Mouse (Mus musculus) right cerebral cortex, adult 18-20 months (tissue): ENCODE measurements around the gene Arhgap18.

ENCODE experiments used
- DNase-seq: peaks from one replicate; pipeline ENCODE4 v3.0.0; 2022; ENCODE audit warnings: mixed read lengths

The Arhgap18 gene

DNA sequence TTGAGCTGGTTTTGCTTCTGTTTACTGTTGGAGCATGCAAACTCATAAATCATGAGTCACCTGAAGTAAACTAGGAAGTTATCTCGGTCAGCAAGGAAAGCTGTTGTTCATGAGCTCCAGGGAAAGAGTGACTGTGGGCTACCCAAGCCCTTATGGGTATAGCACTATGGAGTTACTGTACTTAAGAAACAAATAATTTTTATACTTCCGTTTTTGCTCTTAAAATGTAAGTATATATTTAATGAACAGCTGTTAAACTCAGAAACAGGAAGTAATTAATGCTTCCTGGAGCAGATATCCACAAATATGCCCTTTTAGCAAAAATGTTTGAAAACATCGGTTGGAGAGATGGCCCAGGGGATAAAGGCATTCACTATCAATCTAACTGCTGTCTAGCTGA lies 27.4 kb downstream of the Arhgap18 start:
- no peak for DNase-seq

DNA sequence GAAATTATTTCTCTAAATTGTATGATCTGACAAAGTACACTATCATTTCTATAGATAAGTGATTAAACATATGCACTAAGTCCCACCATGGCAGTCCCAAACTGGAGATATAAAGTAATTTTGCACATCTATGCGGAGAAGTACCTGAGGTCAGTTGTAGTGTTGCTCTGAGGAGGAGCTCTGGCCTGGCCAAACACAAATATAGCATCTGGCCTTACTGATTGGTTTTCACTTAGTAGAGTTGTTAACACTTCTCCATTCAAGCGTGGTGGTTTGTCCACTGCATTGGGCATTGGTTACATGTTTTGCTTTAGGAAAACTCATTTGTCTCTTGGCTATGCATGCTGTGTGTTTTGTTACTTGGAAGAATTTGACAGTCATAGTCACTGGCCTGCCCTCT lies 36.5 kb downstream of the Arhgap18 start:
- no peak for DNase-seq

DNA sequence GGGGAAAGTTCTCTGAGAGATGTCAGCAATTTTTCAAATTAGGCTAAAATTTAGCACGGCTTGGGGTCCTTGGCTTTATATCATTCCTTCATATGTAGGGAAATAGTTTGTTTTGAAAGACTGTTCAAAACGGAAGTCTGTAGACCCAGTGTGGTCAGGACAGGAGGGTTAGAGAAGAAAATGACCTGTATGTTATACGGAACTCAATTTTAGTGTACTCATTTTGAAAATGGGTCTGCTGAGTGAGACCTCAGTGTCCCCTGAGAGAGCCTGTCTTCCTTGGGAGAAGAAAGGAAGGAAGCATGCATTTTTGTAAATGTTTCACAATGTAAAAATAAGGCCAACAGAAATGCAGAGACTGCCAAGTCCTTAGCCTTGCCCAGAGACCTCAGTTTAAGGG lies 38.6 kb downstream of the Arhgap18 start:
- DNase-seq: no peak

DNA sequence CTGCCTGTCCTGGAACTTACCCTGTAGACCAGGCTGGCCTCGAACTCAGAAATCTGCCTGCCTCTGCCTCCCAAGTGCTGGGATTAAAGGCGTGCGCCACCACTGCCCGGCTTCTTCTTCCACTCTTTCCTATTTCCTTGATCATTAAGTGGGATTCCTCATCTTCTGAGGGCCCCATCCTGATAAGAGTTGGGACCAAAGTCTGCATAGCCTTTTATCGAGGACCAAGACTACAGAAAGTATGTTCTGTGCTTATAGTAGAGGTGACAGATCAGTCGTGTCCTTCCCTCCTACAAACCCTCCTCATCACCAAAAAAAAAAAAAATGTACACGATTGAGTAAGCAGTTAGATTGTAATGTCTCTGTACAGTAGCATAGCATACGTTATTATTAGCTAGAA lies 39.8 kb downstream of the Arhgap18 start:
- no peak for DNase-seq

DNA sequence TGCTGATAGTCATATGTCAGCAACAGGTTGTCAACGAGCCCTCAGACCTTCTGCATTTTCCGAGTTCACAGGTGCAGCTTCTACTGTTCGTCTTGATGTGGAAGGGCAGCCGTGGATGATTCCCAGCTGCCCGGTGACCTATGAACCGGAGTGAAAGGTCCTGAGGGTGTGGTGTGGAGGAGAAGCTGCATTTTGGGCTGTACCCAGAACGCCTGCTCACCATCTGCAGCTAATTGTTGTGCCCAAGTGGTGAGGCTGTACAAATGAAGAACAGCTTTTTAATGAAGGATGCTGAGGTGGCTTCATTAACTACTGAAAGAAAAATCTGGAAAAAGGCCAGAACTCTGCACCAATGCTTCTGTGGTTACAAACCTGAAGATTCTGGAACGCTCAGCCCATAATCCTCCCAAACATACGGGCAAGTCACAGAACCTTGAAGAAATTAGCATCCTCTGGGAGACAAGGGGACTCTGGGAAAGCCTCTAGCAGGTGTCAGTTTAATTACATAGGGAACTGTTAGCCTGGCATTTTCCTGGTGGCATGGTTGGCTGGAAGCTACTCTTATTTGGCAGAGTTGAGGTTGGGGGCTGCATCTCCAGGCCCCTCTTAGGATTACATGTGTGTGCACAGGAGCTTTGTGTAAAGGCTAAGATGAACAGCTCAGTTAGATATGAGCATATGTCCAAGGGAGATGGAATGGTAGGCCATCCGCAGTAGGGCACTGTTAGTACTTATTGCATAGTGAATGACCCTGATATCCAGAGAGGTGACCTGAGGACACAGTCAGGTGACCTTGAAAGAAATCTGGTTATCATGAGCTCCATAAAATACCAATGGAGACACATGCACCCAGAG lies 43.4 kb downstream of the Arhgap18 start:
- DNase-seq: no peak

DNA sequence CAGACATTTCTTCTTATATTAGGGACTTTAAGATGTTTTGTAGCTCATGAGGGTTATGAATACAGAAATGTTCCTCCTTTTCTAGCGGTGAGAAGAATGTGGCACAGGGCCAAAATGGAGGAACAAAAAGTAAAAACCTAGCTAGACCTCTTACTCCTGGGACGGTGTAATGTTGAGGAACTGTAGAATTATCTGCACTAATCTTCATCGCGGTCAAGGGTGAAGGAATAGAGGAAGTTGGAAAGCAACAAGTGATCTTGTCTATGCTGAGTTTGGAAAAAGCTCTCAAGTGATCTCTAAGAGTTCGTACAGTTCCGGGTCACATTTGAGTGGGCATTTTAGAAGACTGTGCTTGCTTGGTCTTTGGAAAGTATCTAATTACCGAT lies 44.1 kb downstream of the Arhgap18 start:
- DNase-seq: no peak

DNA sequence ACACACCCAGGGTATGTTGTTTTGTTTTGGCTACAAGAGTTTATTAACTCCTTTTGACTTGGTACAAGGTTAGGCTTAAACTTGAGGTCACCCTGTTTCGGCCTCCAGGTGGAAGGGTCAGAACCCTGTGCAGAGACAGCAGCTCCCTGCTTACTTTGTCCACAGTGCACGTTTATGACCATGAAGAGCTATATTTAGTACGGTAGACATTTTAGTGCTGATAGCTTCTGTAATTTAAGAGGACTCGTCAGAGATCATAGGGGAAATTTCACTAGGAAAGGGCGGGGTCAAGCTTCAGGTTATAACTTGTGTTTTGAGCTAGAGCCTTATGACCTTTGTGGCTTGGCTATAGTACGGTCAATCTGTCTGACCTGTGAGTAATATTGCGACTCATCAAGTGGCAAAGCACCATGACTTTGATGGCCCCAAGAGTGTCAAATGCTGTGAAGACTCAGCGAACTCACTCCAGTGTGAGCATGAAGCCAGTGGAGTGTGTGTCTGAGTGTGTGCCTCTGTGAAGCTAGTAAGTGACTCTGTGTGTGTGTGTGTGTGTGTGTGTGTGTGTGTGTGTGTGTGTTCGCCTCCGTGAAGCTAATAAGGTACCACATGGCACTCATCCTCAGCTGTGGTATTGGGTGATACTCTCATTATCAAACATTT lies 45.7 kb downstream of the Arhgap18 start:
- no peak for DNase-seq

DNA sequence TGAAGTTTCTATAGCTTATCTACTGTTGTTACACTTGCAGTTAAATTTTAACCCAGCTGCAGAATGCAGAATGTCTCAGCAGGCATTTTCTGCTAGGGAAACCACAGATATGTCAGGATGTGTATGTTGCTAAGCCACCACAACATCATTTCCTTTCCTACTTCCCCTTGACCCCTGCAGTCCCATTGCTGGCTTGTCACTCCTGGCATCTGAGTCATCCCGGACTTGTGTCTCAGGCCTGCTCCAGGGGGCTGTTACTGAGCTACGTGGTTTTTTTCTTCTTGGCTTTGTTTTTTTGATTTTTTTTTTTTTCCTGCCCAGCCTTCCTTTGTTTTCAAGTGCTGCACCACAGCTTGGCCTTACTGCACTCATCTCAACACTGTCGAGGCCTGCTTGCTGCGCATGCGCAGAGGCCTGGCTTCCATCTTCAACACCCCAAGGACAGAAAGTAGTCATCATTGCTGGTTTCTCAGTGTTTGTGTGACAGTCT lies 46.4 kb downstream of the Arhgap18 start:
- no peak for DNase-seq

DNA sequence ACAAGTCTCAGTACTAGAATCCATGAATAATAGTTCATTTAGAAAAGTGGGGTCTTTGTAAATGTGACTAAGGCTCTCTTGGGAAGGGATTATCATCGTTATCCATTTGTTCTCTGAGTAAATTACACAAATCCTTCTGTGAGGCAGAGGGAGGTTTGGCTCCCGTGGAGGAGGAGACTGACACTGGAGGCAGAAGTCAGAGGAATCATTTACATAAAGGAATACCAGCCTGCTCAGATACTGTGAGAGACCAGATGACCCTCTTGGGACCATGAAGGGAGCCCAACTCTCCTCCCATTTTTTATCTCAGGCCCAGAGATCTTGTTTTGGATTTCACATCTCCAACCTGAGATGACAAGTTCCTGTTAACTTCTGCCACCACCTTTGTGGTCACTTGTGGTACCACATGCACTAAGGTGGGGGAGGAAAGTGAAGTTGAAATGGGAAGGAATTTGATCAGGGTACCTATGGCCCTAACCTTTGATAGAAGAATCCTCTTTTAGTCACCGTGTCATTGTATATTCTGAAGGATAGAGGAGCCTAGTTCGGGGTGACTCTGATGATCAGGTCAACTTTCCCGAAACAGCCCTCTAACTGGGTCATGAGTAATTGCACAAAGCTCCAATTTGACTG lies 51.2 kb downstream of the Arhgap18 start:
- DNase-seq: no peak

DNA sequence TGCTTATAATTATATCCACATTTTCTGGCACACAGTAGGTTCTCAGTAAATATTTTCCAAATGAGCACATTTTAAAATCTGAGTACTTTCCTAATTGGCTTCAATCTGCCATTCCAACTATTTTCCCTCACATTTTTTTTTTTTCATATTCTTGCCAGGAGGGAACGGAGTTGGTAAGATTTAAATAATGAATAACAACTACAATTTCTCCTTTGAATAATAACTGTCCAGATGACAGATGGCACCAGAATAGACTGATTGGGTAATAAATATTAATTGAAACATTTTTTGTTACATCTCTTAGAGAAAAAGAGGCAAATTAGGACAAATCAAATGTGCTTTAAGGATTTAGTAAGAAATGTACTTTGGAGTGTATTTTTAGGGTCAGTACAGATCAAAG lies 51.8 kb downstream of the Arhgap18 start:
- DNase-seq: no peak

DNA sequence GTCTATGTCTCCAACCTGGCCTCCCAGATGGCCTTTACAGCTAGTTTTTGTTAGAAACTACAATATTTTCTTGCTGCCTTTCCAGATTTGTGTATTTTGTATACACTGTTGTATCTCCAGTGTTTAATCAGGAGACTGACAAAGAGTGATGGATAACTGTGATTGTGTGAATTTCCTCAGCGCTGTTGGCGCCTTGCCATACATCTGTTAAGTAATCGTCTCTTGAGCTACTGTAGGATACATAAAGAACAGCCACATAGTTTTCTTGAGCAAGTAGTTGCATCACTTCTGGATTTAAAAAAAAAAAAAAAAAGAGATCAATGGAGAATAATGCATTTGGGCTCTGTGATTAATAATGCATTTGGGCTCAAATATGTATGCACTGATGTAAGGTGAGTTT lies 52.9 kb downstream of the Arhgap18 start:
- no peak for DNase-seq

DNA sequence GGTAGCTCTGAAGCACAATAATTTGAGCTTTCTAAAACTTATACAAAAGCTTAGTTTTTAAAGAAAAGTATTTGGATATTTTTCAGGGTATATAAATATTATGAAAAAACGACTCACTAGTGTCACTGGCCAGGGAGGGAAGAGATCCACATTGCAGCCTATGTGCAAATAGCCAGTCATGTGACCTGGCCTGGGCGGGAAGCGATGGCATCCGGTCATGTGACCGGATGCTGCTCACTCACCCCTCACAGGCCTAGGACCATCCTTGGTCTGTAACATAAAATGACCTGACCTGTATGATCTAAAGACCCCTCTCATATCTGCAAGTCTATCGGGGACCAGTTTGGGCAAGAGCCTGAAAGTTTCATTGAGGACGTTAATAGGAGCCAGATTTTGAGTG lies 56.8 kb downstream of the Arhgap18 start:
- DNase-seq: no peak

DNA sequence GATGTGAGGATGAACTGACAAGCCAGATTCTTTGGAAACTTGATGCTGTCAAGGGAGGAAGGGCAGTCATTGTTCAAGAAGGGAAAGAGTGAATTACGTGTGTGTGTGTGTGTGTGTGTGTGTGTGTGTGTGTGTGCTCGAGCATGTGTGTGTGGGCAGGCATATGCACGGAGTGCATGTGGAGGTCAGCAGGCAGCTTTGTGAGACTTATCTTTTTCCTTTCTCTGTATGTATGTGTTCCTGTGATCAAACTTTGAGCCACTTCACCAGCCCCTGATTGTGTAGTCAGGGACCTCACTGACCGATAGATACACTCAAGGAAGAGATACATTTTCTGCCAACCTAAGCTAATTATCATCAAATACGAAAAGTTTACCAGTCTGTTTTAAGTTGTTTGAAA lies 57.6 kb downstream of the Arhgap18 start:
- DNase-seq: no peak

DNA sequence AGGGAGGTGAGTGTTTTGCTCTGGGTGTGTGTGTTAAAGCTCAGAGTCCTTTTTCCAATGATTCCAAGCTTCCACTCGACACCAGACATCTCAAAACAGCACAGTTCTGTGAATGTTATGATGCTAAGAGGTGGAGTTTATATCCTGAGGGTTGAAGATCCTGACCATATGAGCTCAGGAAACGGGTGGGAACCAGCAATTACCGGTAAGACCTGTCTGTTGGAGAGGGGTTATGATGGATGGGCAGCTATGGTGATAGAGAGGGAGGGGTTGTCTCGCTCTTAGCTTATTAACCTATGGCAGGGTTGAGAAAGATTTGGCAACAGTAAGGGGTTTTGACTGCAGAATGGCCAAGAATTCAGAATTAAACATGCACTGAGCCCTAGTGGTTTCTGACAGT lies 58.1 kb downstream of the Arhgap18 start:
- DNase-seq: no peak

DNA sequence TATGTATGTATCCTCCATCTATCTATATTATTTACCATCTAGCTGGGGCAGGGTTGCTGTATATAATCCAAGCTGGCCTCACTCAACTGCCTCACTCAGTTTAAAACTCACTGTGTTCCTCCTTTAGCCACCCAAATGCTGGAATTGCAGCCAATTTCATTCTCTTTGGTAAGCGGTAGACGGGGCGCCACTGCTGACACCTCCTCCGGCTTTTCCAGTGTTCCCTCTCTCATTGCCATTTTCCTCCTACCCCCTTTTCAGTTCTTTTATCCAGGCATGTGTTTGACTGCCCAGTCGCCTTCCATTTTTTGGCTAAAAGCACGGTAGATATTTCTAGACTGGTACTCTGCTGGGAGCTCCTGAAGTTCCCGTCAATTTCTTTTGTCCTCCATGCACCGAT lies 62.4 kb downstream of the Arhgap18 start:
- peak; percentile 80 for DNase-seq

DNA sequence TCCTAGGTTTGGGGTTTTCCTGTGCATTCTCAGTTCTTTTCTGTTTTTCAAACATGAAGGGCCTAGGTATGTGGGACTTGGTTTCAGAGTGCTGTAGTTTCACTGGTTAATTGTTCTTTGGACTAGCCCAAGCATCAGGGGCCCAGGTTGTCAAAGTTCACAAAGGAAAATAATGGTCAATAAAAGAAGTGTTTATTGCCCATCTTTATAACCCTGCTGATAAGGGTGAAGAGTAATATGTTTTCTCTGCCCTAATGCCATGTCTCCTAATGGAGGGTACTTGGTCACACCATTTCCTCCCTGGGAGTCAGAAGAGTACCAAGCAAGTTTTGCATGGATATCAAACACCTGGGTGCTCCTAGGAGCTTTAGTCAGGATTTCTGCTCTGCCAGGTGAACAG lies 67.1 kb downstream of the Arhgap18 start:
- no peak for DNase-seq

DNA sequence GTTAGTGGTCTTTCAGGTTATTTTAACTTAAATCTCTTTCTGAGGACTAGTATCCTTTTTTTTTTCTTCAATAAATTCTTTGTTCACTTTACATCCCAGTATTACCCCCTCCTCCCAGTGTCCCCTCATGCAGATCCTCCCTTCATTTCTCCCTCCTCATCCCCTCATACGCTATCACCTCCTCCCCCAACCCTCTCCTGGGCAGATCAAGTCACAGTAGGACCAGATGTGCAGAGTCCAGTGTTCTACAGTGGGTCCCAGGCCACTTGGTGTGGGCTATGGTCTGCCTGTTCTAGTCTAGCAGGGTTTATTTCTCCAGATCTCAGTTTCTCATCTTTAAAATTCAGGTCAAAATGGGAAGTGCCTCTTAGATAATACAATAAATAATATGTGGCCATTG lies 67.7 kb downstream of the Arhgap18 start:
- no peak for DNase-seq

DNA sequence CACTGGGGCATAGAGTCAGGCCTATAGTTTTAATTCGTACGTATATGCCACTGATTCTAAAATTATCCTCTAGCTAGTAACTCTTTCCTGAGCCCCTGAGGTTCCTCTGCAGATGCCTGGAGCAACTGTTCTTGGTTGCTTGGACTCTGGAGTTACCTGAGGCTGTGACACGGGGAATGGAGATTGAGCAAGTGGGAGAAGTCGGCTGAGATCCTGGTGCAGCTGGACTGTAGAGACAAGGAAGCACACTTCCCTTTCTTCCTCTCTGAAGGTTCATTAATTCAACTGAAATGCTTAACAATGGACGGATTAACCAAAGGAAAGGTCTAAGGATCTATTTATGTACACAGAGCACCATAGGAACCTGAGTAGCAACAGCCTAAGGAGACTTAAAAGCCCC lies 70.8 kb downstream of the Arhgap18 start:
- DNase-seq: no peak

DNA sequence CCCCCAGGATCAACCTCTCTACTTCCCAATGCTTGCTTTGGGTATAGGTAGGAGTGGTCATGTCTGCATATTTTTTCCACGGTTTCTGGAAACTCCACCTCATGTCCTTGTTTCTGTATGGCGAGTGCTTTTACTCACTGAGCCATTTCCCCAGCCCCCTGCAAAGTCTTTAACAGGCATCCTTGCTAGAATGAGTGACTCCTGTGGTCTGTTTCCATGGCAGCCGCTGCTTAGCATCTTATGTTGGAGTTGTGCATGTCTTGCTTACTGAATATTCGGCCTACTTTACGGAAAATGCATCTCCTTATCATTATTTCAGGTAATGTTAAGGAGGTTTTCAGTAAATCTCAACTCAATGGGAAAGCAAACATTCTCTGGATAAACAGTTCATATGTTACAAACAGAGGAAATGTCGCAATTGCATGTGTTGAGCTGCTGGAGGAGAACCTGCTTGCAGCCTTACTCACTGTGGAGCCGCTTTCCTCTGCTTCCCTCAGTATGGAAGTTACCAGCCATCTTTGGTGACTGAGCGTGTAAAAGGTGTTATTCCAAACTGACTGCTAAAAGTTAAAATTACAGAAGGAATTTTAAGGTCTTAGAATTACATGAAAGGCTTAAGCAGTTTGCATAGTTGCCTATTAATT lies 72.1 kb downstream of the Arhgap18 start:
- DNase-seq: peak; percentile 37

DNA sequence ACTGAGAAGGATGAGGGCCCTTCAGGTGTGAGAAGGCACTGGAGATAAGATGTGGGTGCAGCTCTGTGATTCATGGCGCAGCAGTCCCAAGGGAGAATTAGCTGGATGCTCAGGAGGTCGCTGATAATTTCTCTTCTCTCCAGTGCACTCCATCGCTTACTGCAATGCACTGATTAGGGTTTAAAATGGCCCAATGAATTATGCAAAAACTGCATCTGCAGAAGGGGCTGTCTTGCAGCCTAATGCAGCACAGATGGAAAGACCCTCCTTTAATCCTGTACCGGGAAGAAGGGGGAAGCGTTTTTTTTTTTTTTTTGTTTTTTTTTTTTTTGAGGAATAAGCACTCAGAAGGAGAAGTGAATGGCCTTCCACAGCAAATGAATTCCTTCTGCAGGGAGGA lies 74.1 kb downstream of the Arhgap18 start:
- no peak for DNase-seq

DNA sequence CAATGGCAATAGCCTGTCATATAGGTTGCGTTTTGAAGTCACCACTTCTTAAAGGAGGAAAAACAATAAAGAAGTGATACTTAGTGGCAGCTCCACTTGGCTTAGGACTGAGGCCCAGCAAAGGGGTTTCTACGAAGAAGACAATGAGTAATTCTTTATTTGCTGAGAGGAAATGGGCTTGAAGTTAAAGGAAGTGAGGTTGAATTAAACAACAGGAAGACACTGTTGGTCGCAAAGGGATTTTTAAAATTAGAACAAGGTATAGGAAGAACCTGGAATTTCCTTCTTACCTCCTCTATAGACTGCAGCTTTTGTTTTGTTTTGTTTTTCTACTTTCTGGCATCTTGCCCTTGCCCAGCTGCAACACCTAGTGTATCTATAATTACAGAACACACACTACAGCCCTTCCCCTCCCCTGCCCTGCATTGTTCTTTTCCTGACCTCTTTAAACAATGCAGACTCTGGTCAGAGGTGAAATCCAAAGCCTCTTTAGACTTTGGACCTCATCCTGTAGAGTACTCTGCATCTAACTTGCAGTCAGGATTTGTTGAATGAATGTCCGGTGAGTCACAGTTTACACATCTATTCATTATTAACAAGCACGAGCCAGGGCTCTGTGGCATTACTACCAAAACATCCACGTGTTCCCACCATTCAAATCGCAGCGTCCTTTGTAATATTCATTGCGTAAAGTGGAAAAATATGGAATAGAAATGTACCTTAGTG lies 75.4 kb downstream of the Arhgap18 start:
- DNase-seq: no peak

DNA sequence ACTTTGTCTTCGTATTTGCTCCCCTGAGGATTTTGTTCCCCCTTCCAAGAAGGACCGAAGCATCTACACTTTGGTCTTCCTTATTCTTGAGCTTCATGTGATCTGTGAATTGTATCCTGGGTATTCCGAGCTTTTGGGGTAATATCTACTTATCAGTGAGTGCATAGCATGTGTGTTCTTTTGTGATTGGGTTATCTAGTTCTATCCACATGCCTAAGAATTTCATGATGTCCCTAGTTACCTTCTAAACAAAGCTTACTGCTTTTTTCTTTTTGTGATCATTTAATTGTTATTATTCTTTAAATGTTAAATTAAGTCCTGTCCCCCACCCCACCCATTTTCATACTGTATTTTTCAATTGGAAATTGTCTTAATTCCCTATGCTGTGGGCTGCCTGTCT lies 78.8 kb downstream of the Arhgap18 start:
- DNase-seq: no peak
